Mouse (Mus musculus) forebrain, postnatal 0 days (tissue): Measurements from ENCODE around the gene Psors1c2. TPM values are rescaled to one million over a fixed set of nuclear protein-coding genes. Genes with fewer than 3 reads are reported as not detected.

Experiments
- ATAC-seq: fragments of 200-750 bp; cut with Nextera tagmentation; 2 replicates; pipeline ENCODE4 v1.8.0; 2017; ENCODE audit warnings: mild to moderate bottlenecking, moderate library complexity
- DNase-seq: peaks from one replicate; pipeline ENCODE4 v3.0.0-alpha.2; 2015
- H3K27ac ChIP-seq: fragments of 300-500 bp; sonication (generic); 2 replicates; pipeline ENCODE4 v1.5.1; 2014; ENCODE audit warnings: low read depth, mild to moderate bottlenecking, antibody characterized with exemption, low read length, moderate library complexity, mixed read lengths
- H3K27me3 ChIP-seq: fragments of 300-500 bp; sonication (generic); 2 replicates; pipeline ENCODE4 v1.6.1; 2014; ENCODE audit warnings: mild to moderate bottlenecking, low read length, mixed read lengths; ENCODE audit not compliant: insufficient read depth
- H3K36me3 ChIP-seq: fragments of 300-500 bp; sonication (generic); 2 replicates; pipeline ENCODE4 v1.6.1; 2014; ENCODE audit warnings: mild to moderate bottlenecking, moderate library complexity; ENCODE audit not compliant: insufficient read depth
- H3K4me1 ChIP-seq: fragments of 300-500 bp; sonication (generic); 2 replicates; pipeline ENCODE4 v1.6.1; 2014; ENCODE audit warnings: antibody characterized with exemption; ENCODE audit not compliant: insufficient read depth
- H3K4me2 ChIP-seq: fragments of 300-500 bp; sonication (generic); 2 replicates; pipeline ENCODE4 v1.6.1; 2014; ENCODE audit warnings: low read depth, mild to moderate bottlenecking, moderate library complexity
- H3K4me3 ChIP-seq: fragments of 300-500 bp; sonication (generic); 2 replicates; pipeline ENCODE4 v1.5.1; 2014; ENCODE audit warnings: low read depth, low read length, mixed read lengths
- H3K9ac ChIP-seq: fragments of 300-500 bp; sonication (generic); 2 replicates; pipeline ENCODE4 v1.6.1; 2014; ENCODE audit warnings: mild to moderate bottlenecking
- H3K9me3 ChIP-seq: fragments of 300-500 bp; sonication (generic); 2 replicates; pipeline ENCODE4 v1.6.1; 2016; ENCODE audit warnings: low read length
- CTCF ChIP-seq: sonication (generic); IDR thresholded peaks from 2 replicates; pipeline ENCODE4 v1.5.1; 2016; ENCODE audit warnings: antibody characterized with exemption, control low read depth, low read depth
- WGBS: fragments of 180-500 bp; shearing (Covaris S2); extraction: QIAGEN DNeasy Blood & Tissue Kit; methylation state at CpG from one replicate; pipeline ENCODE4 v1.1.7; 2014; 5-methylcytosine and 5-hydroxymethylcytosine counted together
- polyA plus RNA-seq: library from polyadenylated mRNA; unstranded; fragments of >200 nt; fragmentation: Nextera tagmentation; extraction: Ambion mirVana; gene quantifications from 2 replicates; pipeline ENCODE4 v1.2.1, GENCODE M21; 2015
- total RNA-seq: library from RNA; depleted of rRNA; stranded (reverse); fragments of >200 nt; gene quantifications from 2 replicates; pipeline ENCODE4 v1.2.3, GENCODE M21; 2014

Gene Psors1c2
- total and polyA plus RNA-seq, 2 experiments from 2014 or later: 0.31 to 0.76 TPM

GRCm38 (mm10) chr17:35509284-35509683 is 23.7 kb upstream of the Psors1c2 start:
- Histone ChIP-seq H3K9me3 (no peaks in the 10 kb centered on the region), H3K27ac (no peak overlapping the region), H3K4me3 (no peak overlapping the region), H3K4me1 (no peaks in the 10 kb centered on the region), H3K4me2 (no peak overlapping the region), H3K27me3 (peaks cover 11% of the 10 kb centered on the region; the same call in 1 of the 2 replicates), H3K9ac (no peak overlapping the region), H3K36me3 (no peaks in the 10 kb centered on the region)
- ATAC-seq: no peak
- DNase-seq: peak; percentile 24
- TF ChIP-seq CTCF: peak; percentile 53
- 16% methylated on average over 8 of the region's 8 CpGs for WGBS

DNA sequence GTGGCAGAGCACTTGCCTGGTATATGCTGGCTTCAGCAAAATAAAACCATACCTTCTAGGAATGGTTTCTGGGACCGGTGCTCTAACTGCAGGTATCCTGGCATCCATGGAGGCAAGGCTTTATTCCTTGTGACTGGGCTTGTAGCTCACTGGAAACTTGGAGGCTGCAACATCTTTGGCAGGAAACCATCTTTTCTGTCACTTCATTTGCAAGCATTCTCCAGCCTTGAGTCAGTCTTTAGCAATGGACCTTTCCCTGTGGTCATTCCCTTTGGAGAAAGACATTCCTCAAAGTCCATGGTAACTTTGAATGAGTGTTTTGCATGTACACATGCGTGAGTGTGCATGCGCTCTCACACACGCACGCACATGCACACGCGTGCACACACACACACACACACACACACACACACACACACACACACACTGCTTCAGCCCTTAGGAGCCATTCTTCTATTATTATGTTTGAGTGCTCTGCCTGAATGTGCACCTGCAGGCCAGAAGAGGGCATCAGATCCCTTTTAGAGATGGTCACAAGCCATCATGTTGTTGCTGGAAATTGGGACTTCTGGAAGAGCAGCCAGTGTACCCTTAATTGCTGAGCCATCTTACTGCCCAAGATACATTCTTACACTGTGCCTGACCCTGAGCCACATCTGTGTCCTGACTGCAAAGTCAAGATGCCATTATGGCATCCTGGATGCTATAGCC is 19.9 kb upstream of the Psors1c2 start:
- TF ChIP-seq CTCF: peak; percentile 67
- H3K9ac ChIP-seq: no peak overlapping the region
- no peaks in the 10 kb centered on the region for H3K27me3 ChIP-seq
- H3K4me1 ChIP-seq: no peaks in the 10 kb centered on the region; the same call in 1 of the 2 replicates
- ATAC-seq: no peak
- no peaks in the 10 kb centered on the region for H3K36me3 ChIP-seq
- H3K27ac ChIP-seq: no peak overlapping the region
- H3K4me2 ChIP-seq: no peak overlapping the region
- peak; percentile 20 for DNase-seq
- H3K9me3 ChIP-seq: no peaks in the 10 kb centered on the region
- 96% methylated on average over 7 of the region's 7 CpGs for WGBS
- no peak overlapping the region for H3K4me3 ChIP-seq

- H3K27me3 ChIP-seq: no peaks in the 10 kb centered on the region
- peak; percentile 71 for TF ChIP-seq CTCF
- no peaks in the 10 kb centered on the region; the same call in 1 of the 2 replicates for H3K4me1 ChIP-seq
- H3K4me2 ChIP-seq: no peak overlapping the region
- no peak overlapping the region for H3K27ac ChIP-seq
- WGBS: 24% methylated on average over 2 of the region's 2 CpGs
- H3K9me3 ChIP-seq: no peaks in the 10 kb centered on the region
- peak; percentile 53 for DNase-seq
- no peaks in the 10 kb centered on the region for H3K36me3 ChIP-seq
- no peak overlapping the region for H3K4me3 ChIP-seq
- H3K9ac ChIP-seq: no peak overlapping the region
- no peak for ATAC-seq
These were observed 19.1 kb upstream of the Psors1c2 start for GRCm38 (mm10) chr17:35513886-35514285.

- no peaks in the 10 kb centered on the region for H3K27me3 ChIP-seq
- no peaks in the 10 kb centered on the region for H3K36me3 ChIP-seq
- no peak overlapping the region for H3K27ac ChIP-seq
- no peak overlapping the region for H3K4me3 ChIP-seq
- H3K9me3 ChIP-seq: no peaks in the 10 kb centered on the region
- 75% methylated on average over 6 of the region's 6 CpGs for WGBS
- no peaks in the 10 kb centered on the region; the same call in 1 of the 2 replicates for H3K4me1 ChIP-seq
- no peak for TF ChIP-seq CTCF
- DNase-seq: no peak
- no peak overlapping the region for H3K4me2 ChIP-seq
- no peak overlapping the region for H3K9ac ChIP-seq
- no peak for ATAC-seq
These were observed 18.2 kb upstream of the Psors1c2 start for GRCm38 (mm10) chr17:35514756-35515155.

GRCm38 (mm10) chr17:35515911-35516640 is 16.9 kb upstream of the Psors1c2 start:
- Histone ChIP-seq H3K4me2 (peak overlapping the region; percentile 88), H3K9me3 (no peaks in the 10 kb centered on the region), H3K4me1 (no peaks in the 10 kb centered on the region; the same call in 1 of the 2 replicates), H3K9ac (peak overlapping the region; percentile 55), H3K4me3 (peak overlapping the region; percentile 53), H3K27me3 (no peaks in the 10 kb centered on the region), H3K36me3 (no peaks in the 10 kb centered on the region), H3K27ac (no peak overlapping the region)
- ATAC-seq (peak; percentile 50), DNase-seq (peak; percentile 58)
- WGBS: 5% methylated on average over 25 of the region's 25 CpGs
- TF ChIP-seq CTCF: no peak

DNA sequence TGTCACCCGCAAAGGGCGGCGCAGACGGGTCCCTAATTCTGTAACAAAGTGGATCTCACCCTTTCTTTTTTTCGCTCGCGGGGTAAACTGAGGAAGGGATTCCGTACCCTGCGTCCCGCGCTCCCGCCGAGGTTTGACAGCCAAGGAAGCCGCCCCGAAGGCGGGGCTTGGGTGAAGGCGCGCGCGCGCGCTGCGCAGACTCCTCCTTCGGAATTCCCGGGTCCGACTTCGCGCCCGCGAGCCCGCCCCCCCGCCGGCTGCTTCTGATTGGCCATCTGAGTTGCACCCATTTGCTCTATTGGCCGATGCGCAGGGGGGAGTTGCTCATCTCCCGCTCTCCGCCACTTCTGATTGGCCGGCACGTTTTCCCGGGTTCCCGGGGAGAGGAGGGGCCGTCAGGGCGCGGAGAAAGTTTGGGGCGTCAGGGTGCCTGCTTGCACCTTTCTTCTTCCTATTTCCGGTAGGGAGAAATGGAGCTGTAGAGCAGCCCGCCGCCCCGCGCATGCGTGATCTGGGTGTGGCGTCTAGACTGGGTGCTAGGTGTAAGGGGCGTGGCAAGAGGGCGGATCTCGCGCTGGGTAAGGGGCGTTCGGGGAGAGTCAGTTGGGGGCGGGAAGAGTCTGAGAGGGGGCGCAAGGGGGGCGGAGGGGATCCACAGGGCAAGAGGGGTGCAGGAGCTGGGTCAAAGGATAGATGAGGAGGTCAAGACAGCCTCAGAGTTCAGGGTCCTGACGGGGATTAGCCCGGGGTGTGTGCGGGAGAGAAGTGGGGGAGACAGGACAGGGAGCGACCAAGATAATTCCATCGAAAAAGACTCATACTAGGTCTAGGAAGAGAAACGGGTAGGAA is 16.1 kb upstream of the Psors1c2 start, which contains the start of the genes Tcf19 and Cchcr1:
TSS of gene Tcf19 (minus strand) at position 173 of the 849 bp plus-strand sequence.
TSS of gene Cchcr1 (plus strand) at position 449 of the 849 bp plus-strand sequence.
- TF ChIP-seq CTCF: peak; percentile 32; the same call in 1 of the 2 replicates
- H3K4me1 ChIP-seq: no peaks in the 10 kb centered on the region; the same call in 1 of the 2 replicates
- peak within 1 kb of the TSS; percentile 55 for H3K9ac ChIP-seq
- H3K27ac ChIP-seq: no peak within 1 kb of the TSS
- peak within 1 kb of the TSS; percentile 53 for H3K4me3 ChIP-seq
- no peaks in the 10 kb centered on the region for H3K36me3 ChIP-seq
- no peaks in the 10 kb centered on the region for H3K9me3 ChIP-seq
- peak; percentile 95 for ATAC-seq
- peak; percentile 96 for DNase-seq
- no peaks in the 10 kb centered on the region for H3K27me3 ChIP-seq
- H3K4me2 ChIP-seq: peak within 1 kb of the TSS; percentile 88
- WGBS: 3% methylated on average over 66 of the region's 67 CpGs
